Mouse (Mus musculus) hindbrain, embryonic 15.5 days (tissue): ENCODE measurements around the gene Triobp. TPM values are rescaled to one million over a fixed set of nuclear protein-coding genes. Genes with fewer than 3 reads are reported as not detected.
"Not testable (repeated sequence)": the region's sequence is repeated elsewhere in the genome, so short reads cannot be mapped to it uniquely, and the experiment has no call there.

Source experiments
- ATAC-seq: fragments of 200-750 bp; cut with Nextera tagmentation; 2 replicates; pipeline ENCODE4 v1.8.0; 2017; ENCODE audit warnings: low read depth, moderate number of reproducible peaks, moderate TSS enrichment; ENCODE audit not compliant: low FRiP score
- H3K27ac ChIP-seq: fragments of 300-500 bp; sonication (generic); replicated peaks from 2 replicates; pipeline ENCODE4 v1.5.1; 2015; ENCODE audit warnings: mild to moderate bottlenecking, inconsistent platforms
- H3K27me3 ChIP-seq: fragments of 300-500 bp; sonication (generic); 2 replicates; pipeline ENCODE4 v1.6.1; 2015; ENCODE audit warnings: control low read depth, inconsistent platforms
- H3K36me3 ChIP-seq: fragments of 300-500 bp; sonication (generic); 2 replicates; pipeline ENCODE4 v1.6.1; 2015; ENCODE audit warnings: control low read depth, inconsistent platforms
- H3K4me1 ChIP-seq: fragments of 300-500 bp; sonication (generic); replicated peaks from 2 replicates; pipeline ENCODE4 v1.6.1; 2015; ENCODE audit warnings: control low read depth, inconsistent platforms
- H3K4me2 ChIP-seq: fragments of 300-500 bp; sonication (generic); 2 replicates; pipeline ENCODE4 v1.6.1; 2015; ENCODE audit warnings: moderate library complexity, mild to moderate bottlenecking, inconsistent platforms
- H3K4me3 ChIP-seq: fragments of 300-500 bp; sonication (generic); 2 replicates; pipeline ENCODE4 v1.5.1; 2015; ENCODE audit warnings: mild to moderate bottlenecking, inconsistent platforms
- H3K9ac ChIP-seq: fragments of 300-500 bp; sonication (generic); 2 replicates; pipeline ENCODE4 v1.6.1; 2015; ENCODE audit warnings: inconsistent platforms
- H3K9me3 ChIP-seq: fragments of 300-500 bp; sonication (generic); 2 replicates; pipeline ENCODE4 v1.6.1; 2016; ENCODE audit warnings: control low read depth, inconsistent platforms
- WGBS: fragments of 180-500 bp; shearing (Covaris S2); methylation state at CpG from one replicate; pipeline ENCODE4 v1.1.7; 2015; 5-methylcytosine and 5-hydroxymethylcytosine counted together
- polyA plus RNA-seq: library from polyadenylated mRNA; unstranded; fragments of >200 nt; fragmentation: Nextera tagmentation; extraction: Ambion mirVana; gene quantifications from 2 replicates; pipeline ENCODE4 v1.2.1, GENCODE M21; 2015

Triobp gene
- polyA plus RNA-seq, 1 experiment from 2014 or later = 42.7 TPM

DNA sequence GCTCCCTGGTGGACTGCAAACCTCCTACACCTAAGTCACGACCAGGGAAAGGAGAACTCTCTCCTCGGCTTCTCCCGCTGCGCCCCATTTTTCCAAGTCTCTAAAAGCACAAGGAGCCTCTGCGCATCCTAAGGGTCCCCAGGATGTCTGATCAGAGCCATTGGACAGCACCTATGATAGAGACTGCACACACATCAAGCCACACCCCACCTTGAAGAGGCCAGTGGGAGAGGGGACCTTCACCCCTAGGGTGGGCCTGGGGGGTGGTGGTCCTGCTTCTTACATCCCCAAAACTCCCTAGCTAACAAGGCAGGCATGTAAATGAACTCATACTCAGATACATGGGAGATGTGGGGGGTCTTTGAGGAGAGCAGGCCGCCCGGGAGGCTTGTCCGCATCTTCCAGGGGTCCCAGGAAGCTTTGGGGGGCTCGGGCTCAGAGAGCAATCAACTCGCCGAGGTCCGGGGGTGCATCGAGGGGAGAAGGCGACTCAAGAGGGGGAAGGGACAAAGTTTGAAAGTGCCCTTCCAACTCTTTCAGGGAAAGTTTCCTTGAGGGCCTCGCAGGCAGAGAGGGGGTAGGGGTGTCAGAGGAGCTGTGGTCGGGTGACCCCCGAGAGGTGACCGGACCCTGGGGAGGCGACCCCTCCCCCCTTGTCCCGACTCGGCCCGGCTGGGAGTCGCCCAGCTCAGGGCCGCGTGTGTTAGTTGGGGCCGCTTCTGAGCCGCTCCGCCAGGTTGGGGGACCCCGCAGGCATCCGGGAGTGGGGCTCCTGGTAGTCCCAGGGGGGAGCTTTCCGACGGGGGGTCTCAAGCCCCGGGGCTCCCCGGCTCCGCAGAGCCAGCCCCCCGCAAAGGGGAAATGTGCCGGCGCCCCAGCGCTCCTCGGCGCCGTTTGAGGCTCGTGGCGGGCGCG is 80.0 kb downstream of the Triobp start:
- Histone ChIP-seq H3K27me3 (no peaks in the 10 kb centered on the region), H3K36me3 (no peaks in the 10 kb centered on the region), H3K4me1 (peaks cover 52% of the 10 kb centered on the region), H3K4me3 (peak overlapping the region; percentile 58), H3K9ac (peak overlapping the region; percentile 94), H3K4me2 (peak overlapping the region; percentile 98), H3K27ac (peak overlapping the region; percentile 93), H3K9me3 (no peaks in the 10 kb centered on the region)
- WGBS = 8% methylated on average over 25 of the region's 46 CpGs
- no peak for ATAC-seq

DNA sequence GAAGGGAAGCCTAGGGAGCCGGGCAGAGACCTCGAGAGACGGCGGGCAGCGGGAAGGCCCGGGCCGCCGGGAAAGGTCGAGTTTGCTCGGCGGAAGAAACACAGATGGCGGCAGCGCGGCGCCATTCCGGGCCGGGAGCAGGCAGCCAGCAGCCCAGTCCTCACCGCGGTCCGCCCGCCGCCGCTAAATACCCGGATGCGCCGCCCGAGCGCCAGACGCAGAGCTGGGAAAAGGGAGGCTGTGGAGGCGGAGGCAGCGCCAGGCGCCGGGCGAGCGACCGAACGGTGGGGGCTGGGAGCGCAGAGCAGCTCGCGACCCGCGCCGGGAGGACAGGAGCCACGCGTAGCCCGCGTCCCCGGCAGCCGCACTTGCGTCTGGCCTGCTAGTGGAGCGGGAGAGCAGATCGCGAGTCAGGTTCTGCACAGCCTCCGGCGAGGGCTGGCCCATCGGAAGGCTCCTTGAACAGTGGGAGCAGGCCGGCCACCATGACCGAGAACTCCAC is 80.8 kb downstream of the Triobp start, which contains the start of gene H1f0:
H1f0 (plus strand) TSS at position 214 of the 502 bp plus-strand sequence.
- Histone ChIP-seq H3K27ac (peak within 1 kb of the TSS; percentile 93), H3K9ac (peak within 1 kb of the TSS; percentile 94), H3K9me3 (no peaks in the 10 kb centered on the region), H3K4me1 (peaks cover 54% of the 10 kb centered on the region), H3K4me2 (peak within 1 kb of the TSS; percentile 98), H3K36me3 (no peaks in the 10 kb centered on the region), H3K27me3 (no peaks in the 10 kb centered on the region), H3K4me3 (peak within 1 kb of the TSS; percentile 58)
- ATAC-seq = peak; percentile 81
- WGBS = 0% methylated on average over 58 of the region's 58 CpGs

DNA sequence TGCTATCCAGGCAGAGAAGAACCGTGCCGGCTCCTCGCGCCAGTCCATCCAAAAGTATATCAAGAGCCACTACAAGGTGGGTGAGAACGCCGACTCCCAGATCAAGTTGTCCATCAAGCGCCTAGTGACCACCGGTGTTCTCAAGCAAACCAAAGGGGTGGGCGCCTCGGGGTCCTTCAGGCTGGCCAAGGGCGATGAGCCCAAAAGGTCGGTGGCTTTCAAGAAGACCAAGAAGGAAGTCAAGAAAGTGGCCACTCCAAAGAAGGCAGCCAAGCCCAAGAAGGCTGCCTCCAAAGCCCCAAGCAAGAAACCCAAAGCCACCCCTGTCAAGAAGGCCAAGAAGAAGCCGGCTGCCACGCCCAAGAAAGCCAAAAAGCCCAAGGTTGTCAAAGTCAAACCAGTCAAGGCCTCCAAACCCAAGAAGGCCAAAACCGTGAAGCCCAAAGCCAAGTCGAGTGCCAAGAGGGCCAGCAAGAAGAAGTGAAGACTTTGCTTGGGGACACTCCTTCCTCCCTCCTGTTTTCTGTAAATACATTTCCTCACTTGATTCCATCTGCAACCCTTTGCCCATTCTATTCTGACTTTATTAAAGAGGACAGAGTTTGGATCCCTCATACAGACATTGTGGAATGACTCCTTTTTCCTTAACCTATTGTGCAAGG is 81.4 kb downstream of the Triobp start:
- Histone ChIP-seq H3K27me3 (no peaks in the 10 kb centered on the region), H3K4me1 (peaks cover 54% of the 10 kb centered on the region), H3K9me3 (no peaks in the 10 kb centered on the region), H3K4me3 (peak overlapping the region; percentile 58), H3K27ac (peak overlapping the region; percentile 93), H3K9ac (peak overlapping the region; percentile 94), H3K4me2 (peak overlapping the region; percentile 98), H3K36me3 (no peaks in the 10 kb centered on the region)
- no peak for ATAC-seq
- 25% methylated on average over 16 of the region's 16 CpGs for WGBS

DNA sequence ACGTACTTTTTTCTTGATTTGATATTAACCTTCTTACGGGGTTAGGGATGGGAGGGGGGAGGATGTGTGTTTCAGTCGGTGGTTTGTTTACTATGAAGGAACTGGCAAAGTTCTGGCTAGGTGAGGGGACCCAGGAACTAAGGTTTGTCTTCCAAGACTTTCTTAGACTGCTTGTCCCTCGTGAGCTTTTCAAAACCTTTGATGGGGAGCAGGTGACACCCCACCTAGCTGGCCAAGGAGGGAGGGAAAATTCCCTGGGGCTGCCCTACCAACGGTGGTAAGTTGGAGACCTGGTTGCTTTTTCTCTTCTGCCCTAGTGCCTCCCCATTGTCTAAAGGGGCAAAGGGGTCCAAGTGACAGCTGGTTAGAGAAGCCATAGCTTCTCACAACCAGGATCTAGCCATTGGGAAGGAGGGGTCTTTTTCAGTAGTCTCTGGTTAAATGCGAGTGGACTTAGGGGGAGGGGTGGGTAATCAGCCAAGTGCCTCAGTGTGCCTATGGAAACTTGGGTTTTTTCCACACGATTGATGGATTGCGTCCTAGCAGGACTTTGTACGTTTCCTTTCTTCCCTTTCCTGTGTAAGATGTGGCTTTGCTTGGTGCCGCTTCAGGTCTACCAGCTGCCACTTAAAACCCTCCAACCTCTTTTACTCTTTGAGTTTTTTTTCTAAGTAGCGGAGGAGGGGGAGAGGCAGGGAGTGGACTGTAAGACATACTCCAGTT is 82.2 kb downstream of the Triobp start:
- peaks cover 54% of the 10 kb centered on the region for H3K4me1 ChIP-seq
- no peak for ATAC-seq

DNA sequence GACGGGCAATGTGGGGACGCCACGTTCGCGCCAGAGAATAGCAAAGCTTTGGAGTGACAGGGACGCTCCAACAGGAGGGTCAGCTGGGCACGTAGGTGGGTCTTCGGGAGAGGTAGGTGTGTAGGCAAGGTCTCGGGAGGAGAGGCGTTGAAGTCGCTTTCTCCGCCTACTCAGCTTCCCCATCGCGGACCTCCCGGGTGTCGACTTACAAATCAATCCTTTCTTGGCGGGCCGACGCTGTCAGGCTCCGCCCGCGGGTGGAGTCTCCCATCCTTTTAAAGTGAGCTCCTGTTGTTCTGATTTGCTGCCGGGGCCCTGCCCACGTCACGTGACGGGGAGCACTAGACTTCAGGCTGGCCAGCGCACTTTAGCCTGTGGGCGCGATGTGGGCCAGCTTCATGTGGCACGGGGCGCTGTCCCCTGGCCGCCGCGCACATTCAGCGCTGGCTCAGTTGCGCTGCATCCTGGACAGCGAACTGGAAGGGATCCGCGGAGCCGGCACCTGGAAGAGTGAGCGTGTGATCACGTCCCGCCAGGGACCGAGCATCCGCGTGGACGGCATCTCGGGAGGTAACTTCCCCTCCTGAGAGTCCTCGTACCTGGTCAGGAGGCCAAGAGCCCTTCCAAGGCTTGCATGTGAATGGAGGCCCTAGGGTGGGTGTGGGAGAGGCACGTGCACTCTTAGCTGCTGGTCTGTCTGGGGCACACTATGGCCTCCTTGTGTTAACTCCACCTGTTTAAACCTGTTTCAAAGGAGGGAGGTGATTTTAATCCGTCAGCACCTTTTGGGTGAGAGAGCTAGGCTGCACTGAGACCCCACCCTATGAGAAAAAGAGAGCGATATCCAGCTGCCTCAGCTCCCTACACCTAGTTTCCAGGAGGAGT is 83.3 kb downstream of the Triobp start:
- ATAC-seq = peak; percentile 81
- Histone ChIP-seq H3K4me1 (peaks cover 48% of the 10 kb centered on the region), H3K4me3 (peak overlapping the region; percentile 58), H3K9ac (peak overlapping the region; percentile 49), H3K9me3 (no peaks in the 10 kb centered on the region), H3K4me2 (peak overlapping the region; percentile 98), H3K27me3 (no peaks in the 10 kb centered on the region), H3K27ac (peak overlapping the region; percentile 93), H3K36me3 (no peaks in the 10 kb centered on the region)
- under 1% methylated on average over 52 of the region's 52 CpGs for WGBS

More for the DNA sequence above, 82.2 kb downstream of the Triobp start:
- 5% methylated on average over 11 of the region's 11 CpGs for WGBS
- no peaks in the 10 kb centered on the region for H3K9me3 ChIP-seq
- no peaks in the 10 kb centered on the region for H3K36me3 ChIP-seq
- H3K9ac ChIP-seq = peak overlapping the region; percentile 49
- H3K4me3 ChIP-seq = peak overlapping the region; percentile 58
- H3K4me2 ChIP-seq = peak overlapping the region; percentile 98
- no peaks in the 10 kb centered on the region for H3K27me3 ChIP-seq
- peak overlapping the region; percentile 93 for H3K27ac ChIP-seq

DNA sequence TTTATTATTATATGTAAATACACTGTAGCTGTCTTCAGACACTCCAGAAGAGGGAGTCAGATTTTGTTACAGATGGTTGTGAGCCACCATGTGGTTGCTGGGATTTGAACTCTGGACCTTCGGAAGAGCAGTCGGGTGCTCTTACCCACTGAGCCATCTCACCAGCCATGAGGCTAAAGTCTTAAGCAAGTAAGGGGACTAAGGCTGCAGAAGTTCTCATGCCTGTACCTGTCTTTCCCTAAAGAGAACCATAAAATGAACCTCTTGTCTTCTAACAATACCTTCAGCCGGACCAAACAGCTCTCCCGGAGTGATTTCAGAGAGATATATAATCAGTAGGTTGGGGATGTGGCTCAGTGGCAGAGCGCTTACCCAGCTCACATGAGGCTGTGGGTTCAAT is 84.4 kb downstream of the Triobp start:
- ATAC-seq, H3K4me2 ChIP-seq: not testable (repeated sequence)

DNA sequence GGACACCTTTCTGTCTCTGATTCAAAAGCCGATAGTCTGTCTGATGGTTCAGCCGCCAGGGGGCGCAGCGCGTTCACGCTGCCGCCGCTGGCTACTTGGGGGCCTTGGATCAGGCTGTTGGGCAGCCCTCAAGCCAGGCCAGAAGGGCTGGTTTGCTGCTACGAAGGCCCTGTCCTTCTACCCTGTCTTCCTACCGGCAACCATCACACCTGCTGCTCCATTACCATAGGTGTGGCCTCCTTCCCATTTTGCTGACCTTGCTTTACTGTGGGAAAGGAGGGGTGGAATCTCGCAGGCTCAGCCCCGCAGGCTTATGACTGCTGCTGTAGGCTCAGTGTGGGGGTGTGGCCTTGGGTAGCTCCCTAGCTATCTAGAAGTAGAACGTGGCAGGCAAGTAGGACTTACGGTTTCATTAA is 90.4 kb downstream of the Triobp start:
- WGBS = 12% methylated on average over 14 of the region's 14 CpGs
- H3K4me2 ChIP-seq = peak overlapping the region; percentile 17; the same call in 1 of the 2 replicates
- no peak overlapping the region for H3K4me3 ChIP-seq
- H3K27me3 ChIP-seq = peaks cover 27% of the 10 kb centered on the region
- peaks cover 32% of the 10 kb centered on the region for H3K4me1 ChIP-seq
- no peak overlapping the region for H3K9ac ChIP-seq
- H3K36me3 ChIP-seq = no peaks in the 10 kb centered on the region
- no peak for ATAC-seq
- no peaks in the 10 kb centered on the region for H3K9me3 ChIP-seq
- H3K27ac ChIP-seq = no peak overlapping the region

More for the DNA sequence above, 84.4 kb downstream of the Triobp start:
- H3K4me1 ChIP-seq = peaks cover 39% of the 10 kb centered on the region
- H3K36me3 ChIP-seq, H3K27ac ChIP-seq, H3K9ac ChIP-seq, H3K9me3 ChIP-seq, H3K27me3 ChIP-seq, H3K4me3 ChIP-seq: not testable (repeated sequence)
- 88% methylated on average over 5 of the region's 5 CpGs for WGBS

DNA sequence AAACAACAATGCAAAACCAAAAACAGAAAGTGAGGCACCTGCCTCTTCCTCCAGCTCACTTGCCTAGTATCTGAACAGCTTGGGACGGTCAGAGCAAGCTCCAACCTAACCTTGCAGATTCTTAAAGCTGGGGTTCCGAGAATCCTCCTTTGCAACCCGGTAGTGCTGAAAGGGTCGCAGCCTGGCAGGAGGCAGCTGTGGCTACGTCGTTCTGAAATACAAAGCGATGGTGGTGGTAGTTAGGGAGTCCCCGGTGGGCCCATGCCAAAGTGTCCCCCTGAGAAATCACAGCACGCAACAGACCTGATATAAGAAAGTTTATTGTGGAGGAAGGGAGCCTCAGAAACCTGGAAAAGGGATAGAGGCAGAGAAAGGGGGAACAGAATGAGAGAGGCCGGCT is 90.8 kb downstream of the Triobp start:
- Histone ChIP-seq H3K9me3 (no peaks in the 10 kb centered on the region), H3K4me3 (no peak overlapping the region), H3K27me3 (peaks cover 27% of the 10 kb centered on the region), H3K27ac (no peak overlapping the region), H3K9ac (no peak overlapping the region), H3K4me1 (peaks cover 35% of the 10 kb centered on the region), H3K4me2 (no peak overlapping the region), H3K36me3 (no peaks in the 10 kb centered on the region)
- WGBS = 62% methylated on average over 10 of the region's 10 CpGs
- ATAC-seq = no peak

DNA sequence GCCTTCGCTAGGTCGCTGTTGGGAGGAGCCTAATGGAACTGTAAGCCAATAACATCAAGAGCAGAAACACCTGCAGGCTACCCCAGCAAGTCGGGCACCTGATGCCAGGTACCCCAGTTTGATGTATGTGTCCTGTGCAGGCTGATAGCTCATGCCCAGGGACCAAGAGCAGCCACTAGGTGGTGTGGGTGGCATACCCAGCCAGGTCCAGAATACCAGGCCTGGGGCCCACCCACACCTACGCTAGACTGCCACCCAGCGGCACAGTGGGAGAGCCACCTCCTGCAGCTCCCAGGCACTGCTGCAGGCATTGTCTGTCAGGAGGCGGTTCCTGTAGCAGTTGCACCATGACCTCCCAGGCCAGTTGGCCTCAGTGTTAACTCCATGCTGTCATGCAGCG is 91.3 kb downstream of the Triobp start:
- H3K9me3 ChIP-seq = no peaks in the 10 kb centered on the region
- no peak overlapping the region for H3K9ac ChIP-seq
- no peak for ATAC-seq
- WGBS = 19% methylated on average over 7 of the region's 7 CpGs
- H3K4me1 ChIP-seq = peaks cover 38% of the 10 kb centered on the region
- H3K4me2 ChIP-seq = no peak overlapping the region
- no peak overlapping the region for H3K27ac ChIP-seq
- peaks cover 32% of the 10 kb centered on the region for H3K27me3 ChIP-seq
- H3K4me3 ChIP-seq = no peak overlapping the region
- H3K36me3 ChIP-seq = no peaks in the 10 kb centered on the region

DNA sequence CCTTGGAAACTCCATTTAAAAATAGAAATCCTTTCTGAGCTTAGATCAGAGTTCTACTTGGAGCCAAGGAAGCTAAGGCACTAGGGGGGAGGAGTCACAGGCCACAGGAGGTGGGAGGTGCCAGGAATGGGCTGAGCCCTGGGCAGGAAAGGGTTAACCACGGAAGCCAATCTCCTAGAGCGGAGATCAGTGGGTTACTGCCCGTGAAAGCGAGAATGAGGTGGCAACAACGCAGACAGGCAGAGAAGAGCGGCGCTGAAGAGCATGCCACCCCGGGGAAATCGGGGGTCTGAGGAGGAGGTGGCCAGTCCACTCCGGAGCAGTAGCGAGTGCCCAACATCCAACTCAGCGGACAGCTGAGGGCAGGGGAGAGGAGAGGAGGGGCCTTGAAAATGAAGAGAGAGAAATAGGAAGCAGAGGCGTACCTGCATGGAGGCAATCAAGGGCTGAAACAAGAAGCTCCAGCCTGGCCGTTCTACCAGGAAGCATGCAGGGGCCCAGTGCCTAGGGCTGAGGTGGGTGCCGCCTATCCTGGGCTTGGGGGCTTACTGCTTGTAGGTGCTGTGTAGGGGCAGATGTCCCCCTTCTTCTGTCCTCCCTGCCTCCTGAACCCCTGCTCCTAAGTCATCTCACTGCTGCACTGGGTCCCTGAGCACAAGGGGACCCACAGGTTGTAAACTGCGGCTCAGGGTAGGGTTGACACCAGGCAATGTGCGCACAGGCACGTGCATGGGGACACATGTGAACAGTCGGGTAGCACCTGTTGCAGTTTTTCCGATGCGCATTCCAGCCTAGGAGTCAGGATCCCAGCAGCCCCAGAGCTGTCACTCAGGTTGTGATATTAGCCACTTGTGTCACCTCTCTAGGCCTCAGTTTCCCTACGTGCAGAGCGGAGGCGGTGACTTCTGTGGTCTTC is 93.2 kb downstream of the Triobp start:
- no peak for ATAC-seq
- Histone ChIP-seq H3K27ac (no peak overlapping the region), H3K4me2 (peak overlapping the region; percentile 53), H3K9me3 (no peaks in the 10 kb centered on the region), H3K4me3 (peak overlapping the region; percentile 30), H3K27me3 (peaks cover 33% of the 10 kb centered on the region), H3K36me3 (no peaks in the 10 kb centered on the region), H3K4me1 (peaks cover 38% of the 10 kb centered on the region), H3K9ac (peak overlapping the region; percentile 20)
- WGBS = 22% methylated on average over 24 of the region's 24 CpGs
